Mouse (Mus musculus): ENCODE measurements around the gene Gm49378.

Gm49378 gene

DNA sequence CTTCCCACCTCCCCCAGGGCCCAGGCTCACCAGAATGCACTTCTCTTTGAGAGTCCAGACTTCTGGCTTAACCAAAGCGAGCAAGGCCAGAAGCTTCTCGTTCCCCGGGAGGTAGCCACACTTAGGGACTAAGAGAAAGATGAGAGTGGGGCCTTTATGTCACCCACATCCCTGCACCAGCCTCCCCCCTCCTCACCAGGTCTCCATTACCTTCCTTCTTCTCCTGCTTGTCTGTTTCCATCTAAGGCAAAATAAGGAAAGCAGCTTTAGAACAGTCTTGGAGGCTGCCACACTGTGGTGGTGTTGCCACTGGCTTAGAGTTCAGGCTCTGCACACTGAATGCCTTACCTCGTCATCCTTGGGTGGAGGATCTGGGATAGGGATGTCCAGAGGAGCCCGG is 48.4 kb downstream of the Gm49378 start:
- DNase-seq: no peak

GRCm38 (mm10) chr14:55586149-55586548 is 51.5 kb downstream of the Gm49378 start:
- no peak for DNase-seq

DNA sequence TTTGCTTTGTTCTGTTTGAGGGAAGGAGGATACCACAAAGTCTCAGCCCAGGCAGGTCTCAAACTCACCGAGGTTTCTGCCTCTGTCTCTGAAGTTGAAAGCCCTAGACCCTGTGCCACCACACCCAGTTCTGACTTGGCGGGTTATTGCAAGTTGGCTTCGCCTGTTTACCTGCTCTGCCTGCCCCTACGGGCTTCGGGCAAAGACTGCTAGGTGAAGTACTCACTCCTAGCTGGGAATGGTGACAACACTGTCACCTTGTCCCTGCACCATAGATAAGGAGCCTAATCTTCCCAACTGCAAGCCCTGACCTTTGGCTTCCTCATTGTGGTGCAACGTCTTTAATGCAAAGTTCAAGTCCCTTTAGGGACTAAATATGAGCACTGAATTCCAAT is 52.1 kb downstream of the Gm49378 start:
- no peak for DNase-seq

GRCm38 (mm10) chr14:55584702-55585565 is 52.8 kb downstream of the Gm49378 start, which contains the start of gene Emc9:
TSS of gene Emc9 (minus strand) at chr14:55585302.
- DNase-seq: peak; percentile 34 to 48

DNA sequence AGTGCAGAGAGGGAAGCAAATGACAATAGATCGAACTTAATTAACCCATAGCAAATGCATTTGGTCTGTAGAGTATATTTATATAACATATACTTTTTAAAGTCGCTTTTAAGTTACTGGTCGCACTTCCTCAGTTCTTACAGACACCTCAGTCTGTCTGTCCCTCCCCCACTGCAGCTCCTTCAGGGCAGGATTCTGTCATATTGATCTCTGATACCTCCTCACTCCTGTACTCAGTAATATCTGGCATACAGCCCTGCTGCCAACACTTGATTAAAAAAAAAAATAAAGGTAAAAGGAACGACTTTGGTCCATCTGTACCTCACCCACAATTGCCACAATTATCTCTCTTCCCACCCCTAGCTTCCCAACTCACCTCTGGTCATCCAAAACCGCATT is 53.4 kb downstream of the Gm49378 start:
- DNase-seq: no peak

- DNase-seq: no peak
Measured at GRCm38 (mm10) chr14:55581981-55582681, 55.6 kb downstream of the Gm49378 start.

DNA sequence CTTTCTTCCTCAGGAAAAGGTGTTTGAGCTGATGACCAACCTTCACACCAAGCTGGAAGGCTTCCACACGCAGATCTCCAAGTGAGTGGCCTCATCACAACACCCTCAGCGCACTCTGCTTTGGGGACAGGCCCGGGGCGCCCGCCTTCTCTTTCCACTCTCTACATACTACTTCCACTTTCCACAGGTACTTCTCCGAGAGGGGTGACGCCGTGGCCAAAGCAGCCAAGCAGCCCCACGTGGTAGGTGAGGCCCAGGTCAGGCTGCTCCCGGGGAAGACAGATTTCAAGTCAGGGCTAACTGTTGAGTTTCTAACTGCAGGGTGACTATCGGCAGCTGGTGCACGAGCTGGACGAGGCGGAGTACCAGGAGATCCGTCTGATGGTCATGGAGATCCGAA is 57.0 kb downstream of the Gm49378 start:
- no peak for DNase-seq

- no peak for DNase-seq
Measured at GRCm38 (mm10) chr14:55579511-55580496, 57.9 kb downstream of the Gm49378 start.

Data from thymus, adult 18-20 months (tissue).